Mouse (Mus musculus) ES-CJ7 (cell line): ENCODE data around the gene Exph5.
A peak's percentile ranks its signal among the peaks of the same experiment; 100 is the strongest.

Experiments used
- DNase-seq: peaks from one replicate; pipeline ENCODE4 v3.0.0; 2011; ENCODE audit warnings: low read depth, low spot score

Exph5 gene

DNA sequence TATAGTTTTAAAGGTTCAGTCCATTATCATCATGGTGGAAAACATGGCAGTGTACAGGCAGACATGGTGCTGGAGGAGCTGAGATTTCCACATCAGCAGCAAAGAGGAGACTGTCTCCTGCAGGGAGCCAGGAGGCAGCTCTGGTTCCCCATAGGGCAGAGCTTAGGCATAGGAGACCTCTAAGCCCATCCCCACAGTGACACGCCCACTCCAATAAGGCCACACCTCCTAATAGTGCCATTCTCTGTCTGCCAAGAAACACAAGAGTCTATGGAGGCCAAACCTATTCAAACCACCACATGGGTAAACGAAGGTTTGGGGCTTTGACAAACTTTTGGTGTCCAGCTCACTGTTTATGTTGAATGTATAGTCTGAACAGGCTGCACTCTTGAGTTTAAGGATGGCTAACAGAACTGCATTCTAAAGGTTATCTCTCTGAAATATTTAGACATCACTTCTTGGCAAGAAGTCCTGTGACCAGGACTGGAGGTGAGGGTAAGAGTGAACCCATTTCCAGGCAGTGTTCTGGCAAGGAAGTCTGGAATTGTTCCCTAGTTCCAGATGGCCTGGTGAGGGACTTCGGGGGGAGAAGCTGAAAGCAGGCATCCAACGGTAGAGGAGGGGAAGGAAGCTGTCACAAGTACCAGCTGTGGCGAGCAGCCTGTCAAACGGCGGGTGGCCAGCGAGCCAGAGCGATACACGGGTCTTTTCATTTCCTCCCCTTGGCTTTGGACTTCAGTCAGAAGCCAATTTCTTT, 19.6 kb downstream of the Exph5 start:
- DNase-seq: no peak

DNA sequence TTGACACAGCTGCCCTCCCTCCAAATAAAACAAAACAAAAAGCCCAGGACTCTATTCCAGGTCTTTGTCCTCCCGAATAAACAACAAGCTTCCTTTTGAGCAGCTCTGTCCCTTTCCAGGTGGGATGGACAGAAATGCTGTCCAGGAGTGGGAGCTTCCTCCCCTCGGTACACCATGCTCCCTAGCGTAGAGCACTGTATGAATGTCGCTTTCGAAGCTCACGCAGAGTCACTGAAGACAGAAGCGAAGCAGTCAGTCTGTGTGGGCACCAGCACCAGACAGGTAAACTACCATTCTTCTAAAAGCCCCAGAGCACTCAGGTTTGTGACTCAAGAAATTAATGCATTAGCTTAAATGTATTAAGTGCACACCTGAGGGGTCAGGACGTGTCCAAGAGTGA, 20.2 kb downstream of the Exph5 start:
- no peak for DNase-seq

- DNase-seq: no peak
These were observed 22.2 kb downstream of the Exph5 start for GRCm38 (mm10) chr9:53323419-53324251.

- DNase-seq: no peak
These were observed 24.1 kb downstream of the Exph5 start for GRCm38 (mm10) chr9:53325363-53326090.

DNA sequence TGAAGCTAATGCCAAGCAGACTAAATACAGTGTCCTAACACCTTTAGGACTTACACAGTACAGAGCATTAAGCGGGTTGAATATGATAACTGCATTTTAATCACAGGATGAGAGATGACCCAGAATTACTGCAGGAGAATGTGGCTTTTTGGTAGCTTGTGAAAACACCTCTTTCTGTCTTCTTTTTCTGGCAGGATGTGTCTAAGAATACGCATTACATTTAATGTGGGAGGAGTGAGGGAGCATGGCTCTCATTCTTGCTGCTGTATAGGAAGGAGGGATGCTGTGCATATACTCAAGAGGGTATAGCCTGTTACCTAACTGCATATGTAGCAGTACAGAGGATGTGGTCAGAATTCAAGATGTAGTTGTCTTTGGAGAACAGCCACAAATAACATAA, 26.7 kb downstream of the Exph5 start:
- DNase-seq: no peak

DNA sequence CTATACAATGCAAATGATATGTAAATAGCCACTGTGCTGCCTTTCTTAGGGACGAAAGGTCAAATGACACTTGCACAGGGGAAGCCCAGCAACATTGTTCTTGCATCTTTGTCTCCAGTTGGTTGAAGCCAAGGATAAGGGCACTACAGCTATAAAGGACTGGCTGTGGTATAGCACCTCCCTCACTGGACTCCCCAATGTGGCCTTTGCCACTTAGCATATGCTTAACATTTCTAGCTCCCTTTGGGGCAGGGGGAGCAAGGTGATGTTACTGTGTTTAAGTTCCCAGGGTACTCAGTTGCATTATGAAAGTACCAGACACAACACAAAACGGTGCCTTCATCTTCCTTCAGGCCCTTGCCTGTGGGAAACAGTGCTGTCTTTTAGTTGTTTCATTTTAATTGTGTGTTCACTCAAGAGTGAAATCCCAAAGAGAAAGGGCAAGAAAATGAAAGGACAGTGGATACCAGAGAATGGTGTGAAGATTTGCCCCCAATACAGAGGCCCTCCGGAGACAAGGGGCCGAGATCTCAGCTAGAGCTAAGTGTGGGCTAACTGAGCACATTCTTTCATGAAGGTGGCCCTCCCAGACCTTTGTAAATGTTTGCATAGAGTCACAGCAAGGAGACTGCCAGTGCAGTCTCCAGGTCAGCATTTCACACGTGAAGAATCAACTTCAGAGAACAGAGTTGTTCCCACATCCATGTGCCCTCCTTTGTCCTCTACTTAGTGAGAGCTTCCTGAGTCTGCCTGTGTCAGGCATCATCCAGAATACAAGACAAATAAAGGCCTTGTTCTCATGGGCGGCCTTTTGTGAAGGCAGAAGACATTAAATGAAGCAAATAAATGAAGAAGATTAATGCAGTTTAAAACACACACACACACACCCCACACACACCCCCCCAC, 28.1 kb downstream of the Exph5 start:
- no peak for DNase-seq

DNA sequence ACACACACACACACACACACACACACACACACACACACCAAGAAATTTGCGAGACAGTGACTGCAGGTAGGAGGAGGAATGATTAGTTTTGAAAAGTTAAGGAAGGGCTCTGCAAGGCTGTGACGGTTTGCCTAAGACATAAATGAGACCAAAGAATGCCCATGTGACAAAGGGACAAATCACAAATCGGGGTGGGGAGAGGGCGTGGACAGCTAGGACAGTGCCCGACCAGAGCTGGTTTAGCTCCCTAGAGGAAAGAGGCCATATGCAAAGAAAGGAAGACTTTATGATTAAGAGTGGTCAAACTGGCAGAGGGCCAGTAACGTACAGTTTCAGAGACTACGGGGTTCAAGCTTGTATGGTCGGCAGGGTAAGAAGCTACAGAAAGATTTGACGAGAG, 28.8 kb downstream of the Exph5 start:
- no peak for DNase-seq

DNA sequence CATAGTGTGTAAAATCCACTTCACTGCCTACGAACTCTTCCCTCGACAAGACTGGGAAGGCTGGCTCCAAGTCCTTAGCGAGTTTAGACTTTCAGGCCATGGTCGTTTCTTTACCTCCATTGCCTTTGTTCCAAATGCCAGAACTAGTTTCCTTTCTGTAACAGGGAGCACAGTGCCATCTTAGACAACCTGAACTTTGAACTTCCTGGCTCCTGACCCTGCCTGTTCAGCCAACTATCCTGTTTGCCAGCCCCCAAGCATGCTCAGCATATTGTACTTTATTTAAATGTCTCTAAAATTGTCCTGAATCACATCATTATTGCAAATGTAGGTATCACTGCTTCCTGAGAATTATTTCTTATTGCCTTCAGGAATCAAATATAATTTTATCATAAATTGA, 32.0 kb downstream of the Exph5 start:
- DNase-seq: no peak

GRCm38 (mm10) chr9:53335131-53335530, 33.7 kb downstream of the Exph5 start:
- DNase-seq: no peak

DNA sequence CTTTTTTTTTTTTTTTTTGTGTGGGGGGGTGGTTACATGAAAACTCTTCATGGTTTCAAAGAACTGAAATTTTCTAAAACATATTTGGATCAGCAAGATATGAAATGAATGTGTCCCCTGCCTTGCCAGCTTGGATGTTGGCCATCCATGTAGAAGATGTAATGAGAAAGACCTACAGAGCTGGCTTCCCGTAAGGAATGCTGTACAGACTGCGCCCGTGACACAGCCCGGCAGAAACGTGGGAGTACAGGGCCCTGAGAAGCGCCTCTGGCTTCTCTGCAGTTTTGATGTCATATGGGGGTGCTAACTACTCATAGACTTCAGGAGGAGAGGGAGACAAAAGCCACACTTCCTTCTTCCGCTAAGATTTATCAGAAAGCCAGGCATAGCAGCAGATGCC, 38.1 kb downstream of the Exph5 start:
- no peak for DNase-seq

GRCm38 (mm10) chr9:53340328-53340916, 39.0 kb downstream of the Exph5 start:
- no peak for DNase-seq

DNA sequence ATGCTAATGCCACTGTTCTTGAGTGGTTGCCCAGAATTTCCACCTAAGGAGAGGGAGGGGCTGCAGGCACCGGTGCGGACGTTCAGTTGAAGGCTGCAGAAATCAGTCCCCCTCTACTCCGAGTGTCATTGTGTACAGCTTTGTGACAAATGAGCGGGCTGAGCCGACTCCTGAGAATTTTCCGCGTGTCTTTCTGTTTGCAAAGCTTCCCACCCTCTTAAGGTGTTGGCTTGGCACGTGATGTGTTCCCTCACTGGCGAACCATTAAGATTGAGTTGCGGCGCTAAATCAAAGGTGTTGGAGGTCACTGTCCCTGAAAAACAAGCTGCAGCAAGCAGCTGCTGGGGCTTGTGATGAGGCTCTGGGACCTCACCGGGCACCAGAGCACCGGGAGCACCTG, 39.5 kb downstream of the Exph5 start:
- DNase-seq: peak; percentile 52

DNA sequence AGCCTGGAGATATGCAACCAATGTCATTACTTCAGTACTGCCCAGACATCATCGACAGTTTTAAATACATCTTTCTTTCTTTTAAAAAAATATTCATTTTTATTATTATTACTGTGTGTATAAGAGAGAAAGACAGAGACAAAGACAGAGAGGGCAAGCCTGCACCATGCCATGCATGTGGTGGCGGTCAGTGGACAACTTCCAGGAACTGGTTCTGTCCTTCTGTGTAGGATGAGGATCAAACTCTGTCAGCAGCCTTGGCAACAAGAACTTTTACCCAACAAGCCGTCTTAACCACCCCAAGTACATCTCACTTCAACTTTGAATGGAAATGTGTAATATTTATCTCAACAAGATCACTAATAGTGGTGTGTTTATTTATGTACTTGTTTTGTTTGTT, 40.5 kb downstream of the Exph5 start:
- no peak for DNase-seq

DNA sequence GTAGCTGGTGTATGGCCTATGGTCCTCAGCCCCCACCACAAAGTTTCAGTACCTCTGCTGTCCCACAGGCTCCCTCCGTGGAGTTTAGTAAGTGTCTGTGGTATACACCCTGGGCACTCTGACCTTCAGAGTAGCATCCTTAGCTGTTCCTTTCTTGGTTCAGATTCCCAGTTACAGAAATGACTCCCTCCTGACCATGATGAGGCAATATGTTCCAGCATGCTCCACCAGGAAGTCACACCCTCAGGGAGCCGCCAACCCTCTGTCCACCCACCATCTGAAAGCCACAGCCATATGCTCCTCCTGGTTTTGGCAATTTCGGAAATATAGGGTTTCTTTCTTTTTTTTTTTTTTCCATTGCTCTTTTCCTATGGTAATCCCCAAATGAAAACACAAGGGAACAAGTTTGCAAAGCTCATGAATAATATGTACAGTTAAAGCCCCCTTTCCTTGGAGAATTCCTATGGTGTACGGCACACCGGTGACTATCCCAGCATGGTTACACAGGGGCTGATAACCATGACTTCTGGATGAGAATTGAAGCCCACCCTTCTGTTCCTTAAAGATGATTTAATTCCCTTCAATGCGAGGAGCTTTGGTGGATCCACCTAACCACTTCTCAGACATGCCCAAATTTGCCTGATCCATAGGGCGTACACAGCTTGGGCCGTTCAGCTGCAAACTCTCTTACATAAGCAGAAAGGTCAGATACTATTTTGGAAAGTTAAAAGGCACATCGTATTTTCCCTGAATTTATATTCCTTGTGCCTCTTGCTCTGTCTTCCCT, 43.4 kb downstream of the Exph5 start:
- DNase-seq: no peak

GRCm38 (mm10) chr9:53345728-53346127, 44.3 kb downstream of the Exph5 start:
- no peak for DNase-seq

DNA sequence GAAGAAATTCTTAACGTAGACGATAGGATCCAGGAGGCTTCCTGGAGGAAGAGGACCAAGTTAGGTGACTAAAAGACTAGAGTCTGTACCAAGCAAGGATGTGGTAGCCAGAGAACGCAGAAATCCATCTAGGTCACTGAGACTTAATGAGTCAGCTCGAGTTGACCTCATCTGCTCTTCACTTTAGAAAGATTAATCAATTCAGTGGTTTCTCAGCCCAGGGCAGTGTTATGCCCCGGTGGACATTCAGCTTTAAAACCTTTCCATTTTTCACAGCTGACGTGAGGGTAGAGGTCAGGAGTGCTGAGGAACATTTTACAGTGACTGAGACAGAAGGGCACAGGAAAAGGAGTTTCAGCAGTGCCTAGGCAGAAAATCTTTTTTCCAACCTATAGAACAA, 44.9 kb downstream of the Exph5 start:
- DNase-seq: no peak

- no peak for DNase-seq
These were observed 47.7 kb downstream of the Exph5 start for GRCm38 (mm10) chr9:53349211-53349610.

- no peak for DNase-seq
These were observed 48.9 kb downstream of the Exph5 start for GRCm38 (mm10) chr9:53350331-53350730.

DNA sequence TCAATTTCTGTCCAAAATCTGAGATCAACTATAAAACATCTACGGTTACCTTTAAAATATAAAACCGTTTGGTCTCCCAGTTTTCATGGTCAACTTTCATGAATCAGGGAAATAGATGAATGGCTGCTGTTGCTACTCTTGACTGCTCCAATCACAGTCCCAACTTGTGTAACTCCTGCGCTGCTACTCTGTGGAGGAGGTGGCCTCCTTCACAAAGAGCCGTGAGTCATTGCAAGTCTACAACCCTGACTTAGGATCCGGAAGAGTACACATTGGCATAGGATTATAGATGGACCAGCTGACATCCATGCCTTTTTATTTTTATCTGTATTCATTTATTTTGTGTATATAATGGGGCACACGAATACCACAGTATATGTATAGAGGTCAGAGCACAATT, 50.4 kb downstream of the Exph5 start:
- DNase-seq: no peak

GRCm38 (mm10) chr9:53353161-53353560, 51.7 kb downstream of the Exph5 start:
- no peak for DNase-seq
